Mouse (Mus musculus) heart, embryonic 10.5 days (tissue): ENCODE data around the gene Ctsf. TPM values are rescaled to one million over a fixed set of nuclear protein-coding genes. Genes with fewer than 3 reads are reported as not detected.
"Not testable (repeated sequence)": the region's sequence is repeated elsewhere in the genome, so short reads cannot be mapped to it uniquely, and the experiment has no call there.

ENCODE experiments used
- DNase-seq: peaks from one replicate; pipeline ENCODE4 v3.0.0-alpha.2; 2017; ENCODE audit warnings: low spot score
- H3K27ac ChIP-seq: fragments of 300-500 bp; sonication (generic); 2 replicates; pipeline ENCODE4 v1.5.1; 2016; ENCODE audit warnings: mild to moderate bottlenecking
- H3K27me3 ChIP-seq: fragments of 300-500 bp; sonication (generic); 2 replicates; pipeline ENCODE4 v1.6.1; 2016; ENCODE audit warnings: mild to moderate bottlenecking; ENCODE audit not compliant: poor library complexity, insufficient read depth, severe bottlenecking
- H3K36me3 ChIP-seq: fragments of 300-500 bp; sonication (generic); 2 replicates; pipeline ENCODE4 v1.6.1; 2016; ENCODE audit warnings: mild to moderate bottlenecking, moderate library complexity
- H3K4me1 ChIP-seq: fragments of 300-500 bp; sonication (generic); 2 replicates; pipeline ENCODE4 v1.6.1; 2016; ENCODE audit warnings: mild to moderate bottlenecking
- H3K4me3 ChIP-seq: fragments of 300-500 bp; sonication (generic); 2 replicates; pipeline ENCODE4 v1.5.1; 2016; ENCODE audit warnings: mild to moderate bottlenecking, moderate library complexity
- H3K9me3 ChIP-seq: fragments of 300-500 bp; sonication (generic); 2 replicates; pipeline ENCODE4 v1.6.1; 2016; ENCODE audit warnings: mild to moderate bottlenecking, moderate library complexity
- WGBS: fragments of 180-500 bp; shearing (Covaris S2); methylation state at CpG from one replicate; pipeline ENCODE4 v1.1.7; 2016; 5-methylcytosine and 5-hydroxymethylcytosine counted together
- polyA plus RNA-seq: library from polyadenylated mRNA; unstranded; fragments of >200 nt; fragmentation: Nextera tagmentation; extraction: Ambion mirVana; gene quantifications from 2 replicates; pipeline ENCODE4 v1.2.1, GENCODE M21; 2016

Ctsf gene
- polyA plus RNA-seq = 30.3 and 32.2 TPM in 2 replicates

DNA sequence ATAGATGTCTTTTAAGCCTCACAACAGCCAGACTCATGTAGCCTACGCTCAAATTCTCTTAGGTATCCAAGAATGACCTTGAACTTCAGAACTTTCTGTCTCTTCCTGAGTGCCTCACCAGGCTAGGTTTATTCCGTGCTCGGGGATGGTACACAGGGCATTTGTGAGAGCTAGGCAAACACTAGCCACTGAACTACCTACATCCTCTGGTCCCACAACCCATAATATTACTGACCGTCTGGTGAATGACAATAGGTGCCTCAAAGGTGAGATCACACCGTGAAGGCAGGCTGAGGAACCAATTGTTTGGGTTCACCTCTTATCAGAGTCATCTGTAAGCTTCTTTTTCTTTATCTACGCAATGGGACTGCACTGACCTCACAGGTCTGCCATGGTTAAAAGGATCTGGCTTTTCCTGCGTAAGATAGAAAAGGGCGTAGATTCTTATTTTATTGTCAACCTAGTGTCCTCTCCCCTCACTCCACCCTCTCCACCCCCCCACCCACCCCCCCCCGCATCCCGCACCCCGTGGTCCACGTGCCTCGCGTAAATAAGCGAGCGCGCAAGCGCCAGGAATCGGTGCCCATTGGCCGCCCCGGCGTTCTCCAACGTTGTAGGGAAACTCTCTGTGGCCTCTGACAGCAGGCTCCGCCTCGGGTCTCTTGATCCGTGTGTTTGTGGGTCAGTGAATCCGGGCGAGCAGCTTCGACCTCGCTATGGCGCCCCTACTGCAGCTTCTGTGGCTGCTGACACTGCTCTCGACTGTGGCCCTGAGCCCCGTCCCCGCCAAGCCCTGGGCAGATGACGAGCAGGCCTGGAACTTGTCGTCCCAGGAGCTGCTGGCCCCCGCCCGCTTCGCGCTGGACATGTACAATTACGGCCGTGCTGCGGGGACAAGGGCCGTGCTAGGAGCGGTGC is at the start of gene Ctsf:
Gene Ctsf, plus strand, starts transcription at position 579 of the 918 bp plus-strand sequence.
- peaks cover 32% of the 10 kb centered on the region for H3K27me3 ChIP-seq
- DNase-seq = peak; percentile 90
- peak within 1 kb of the TSS; percentile 71 for H3K4me3 ChIP-seq
- peaks cover 16% of the 10 kb centered on the region for H3K4me1 ChIP-seq
- H3K9me3 ChIP-seq = no peaks in the 10 kb centered on the region
- 3% methylated on average over 45 of the region's 45 CpGs for WGBS
- H3K27ac ChIP-seq = peak within 1 kb of the TSS; percentile 82
- no peaks in the 10 kb centered on the region for H3K36me3 ChIP-seq

- Histone ChIP-seq H3K27ac (peak overlapping the region; percentile 97), H3K4me3 (peak overlapping the region; percentile 92), H3K4me1 (peaks cover 10% of the 10 kb centered on the region), H3K36me3 (no peaks in the 10 kb centered on the region), H3K27me3 (no peaks in the 10 kb centered on the region), H3K9me3 (no peaks in the 10 kb centered on the region)
- under 1% methylated on average over 14 of the region's 14 CpGs for WGBS
- DNase-seq = no peak
Observed at GRCm38 (mm10) chr19:4810309-4810708, 44.6 kb upstream of the Ctsf start.

DNA sequence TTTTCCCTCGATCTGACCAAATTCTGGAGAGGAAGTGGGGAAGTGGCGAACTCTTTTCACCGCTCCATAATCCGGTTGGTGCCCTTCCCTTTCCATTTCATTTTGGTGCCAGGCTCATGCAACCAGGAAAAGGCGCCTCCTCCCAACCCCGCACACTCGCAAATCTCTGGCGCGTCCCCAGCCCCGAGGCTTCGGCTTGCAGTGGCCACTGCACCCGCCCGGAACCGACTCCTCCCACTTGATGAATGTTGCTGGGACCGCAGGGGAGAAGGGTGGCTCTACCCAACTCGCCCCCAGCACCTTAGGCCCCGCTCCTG is 44.2 kb upstream of the Ctsf start:
- H3K9me3 ChIP-seq = no peaks in the 10 kb centered on the region
- no peak for DNase-seq
- H3K4me3 ChIP-seq = peak overlapping the region; percentile 92
- peak overlapping the region; percentile 97 for H3K27ac ChIP-seq
- no peaks in the 10 kb centered on the region for H3K27me3 ChIP-seq
- H3K4me1 ChIP-seq = peaks cover 10% of the 10 kb centered on the region
- H3K36me3 ChIP-seq = no peaks in the 10 kb centered on the region
- WGBS = 0% methylated on average over 17 of the region's 17 CpGs

GRCm38 (mm10) chr19:4811063-4811908 is 43.6 kb upstream of the Ctsf start, which contains the start of the genes Gm21992 and Rbm14:
Gm21992 (minus strand) TSS chr19:4811612.
Rbm14 (minus strand) TSS chr19:4811634.
- H3K27me3 ChIP-seq = no peaks in the 10 kb centered on the region
- WGBS = under 1% methylated on average over 83 of the region's 83 CpGs

DNA sequence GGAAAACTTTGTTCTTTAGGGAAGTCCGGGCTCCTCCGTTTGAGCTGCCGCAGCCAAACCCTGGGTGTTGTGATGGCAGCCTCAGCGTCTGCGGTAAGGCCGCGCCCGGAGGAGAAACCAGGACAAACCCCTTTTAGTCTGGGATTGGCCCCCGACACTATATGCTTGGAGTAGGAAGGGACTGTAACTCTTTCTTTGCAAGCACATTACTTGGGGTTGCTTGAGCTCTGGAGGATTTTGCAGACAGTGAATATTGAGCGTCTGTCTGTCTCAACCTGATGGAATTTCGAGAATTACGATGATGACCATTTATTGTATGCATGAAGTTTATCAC is 43.1 kb upstream of the Ctsf start:
- DNase-seq = no peak
- H3K27ac ChIP-seq = peak overlapping the region; percentile 97
- no peaks in the 10 kb centered on the region for H3K27me3 ChIP-seq
- H3K9me3 ChIP-seq = no peaks in the 10 kb centered on the region
- no peaks in the 10 kb centered on the region for H3K36me3 ChIP-seq
- peak overlapping the region; percentile 92 for H3K4me3 ChIP-seq
- H3K4me1 ChIP-seq = peaks cover 10% of the 10 kb centered on the region
- 5% methylated on average over 12 of the region's 12 CpGs for WGBS

More at GRCm38 (mm10) chr19:4811063-4811908, 43.6 kb upstream of the Ctsf start, which contains the start of the genes Gm21992 and Rbm14:
- Histone ChIP-seq H3K36me3 (no peaks in the 10 kb centered on the region), H3K27ac (peak within 1 kb of the TSS; percentile 97), H3K9me3 (no peaks in the 10 kb centered on the region), H3K4me3 (peak within 1 kb of the TSS; percentile 92), H3K4me1 (peaks cover 10% of the 10 kb centered on the region)
- peak; percentile 100 for DNase-seq

- WGBS = 73% methylated on average over 8 of the region's 8 CpGs
- not testable (repeated sequence) for H3K9me3 ChIP-seq, DNase-seq
Observed at GRCm38 (mm10) chr19:4812334-4812949, 42.5 kb upstream of the Ctsf start.

DNA sequence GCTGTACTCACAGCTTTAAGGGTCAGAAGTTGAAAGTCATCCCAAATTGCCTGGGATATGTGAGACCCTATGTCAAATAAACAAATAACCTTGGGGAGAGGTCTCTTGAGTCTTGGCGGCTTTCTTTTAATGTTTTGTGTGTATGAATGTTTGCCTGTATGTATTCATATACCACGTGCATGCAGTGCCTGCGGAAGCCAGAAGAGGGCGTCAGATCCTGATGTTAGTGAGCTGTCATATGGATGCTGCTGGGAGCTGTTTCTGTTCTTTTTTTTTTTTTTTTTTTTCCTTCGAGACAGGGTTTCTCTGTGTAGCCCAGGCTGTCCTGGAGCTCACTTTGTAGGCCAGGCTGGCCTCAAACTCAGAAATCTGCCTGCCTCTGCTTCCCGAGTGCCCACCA is 41.9 kb upstream of the Ctsf start:
- no peak for DNase-seq
- H3K4me3 ChIP-seq = no peak overlapping the region
- no peak overlapping the region for H3K27ac ChIP-seq
- H3K27me3 ChIP-seq = no peaks in the 10 kb centered on the region
- no peaks in the 10 kb centered on the region for H3K36me3 ChIP-seq
- H3K9me3 ChIP-seq = no peaks in the 10 kb centered on the region
- peaks cover 10% of the 10 kb centered on the region for H3K4me1 ChIP-seq
- 69% methylated on average over 6 of the region's 6 CpGs for WGBS

More at GRCm38 (mm10) chr19:4812334-4812949, 42.5 kb upstream of the Ctsf start:
- H3K4me3 ChIP-seq = peak overlapping the region; percentile 92
- H3K27ac ChIP-seq = peak overlapping the region; percentile 97; the same call in 1 of the 2 replicates
- H3K36me3 ChIP-seq, H3K27me3 ChIP-seq: not testable (repeated sequence)
- peaks cover 10% of the 10 kb centered on the region for H3K4me1 ChIP-seq

DNA sequence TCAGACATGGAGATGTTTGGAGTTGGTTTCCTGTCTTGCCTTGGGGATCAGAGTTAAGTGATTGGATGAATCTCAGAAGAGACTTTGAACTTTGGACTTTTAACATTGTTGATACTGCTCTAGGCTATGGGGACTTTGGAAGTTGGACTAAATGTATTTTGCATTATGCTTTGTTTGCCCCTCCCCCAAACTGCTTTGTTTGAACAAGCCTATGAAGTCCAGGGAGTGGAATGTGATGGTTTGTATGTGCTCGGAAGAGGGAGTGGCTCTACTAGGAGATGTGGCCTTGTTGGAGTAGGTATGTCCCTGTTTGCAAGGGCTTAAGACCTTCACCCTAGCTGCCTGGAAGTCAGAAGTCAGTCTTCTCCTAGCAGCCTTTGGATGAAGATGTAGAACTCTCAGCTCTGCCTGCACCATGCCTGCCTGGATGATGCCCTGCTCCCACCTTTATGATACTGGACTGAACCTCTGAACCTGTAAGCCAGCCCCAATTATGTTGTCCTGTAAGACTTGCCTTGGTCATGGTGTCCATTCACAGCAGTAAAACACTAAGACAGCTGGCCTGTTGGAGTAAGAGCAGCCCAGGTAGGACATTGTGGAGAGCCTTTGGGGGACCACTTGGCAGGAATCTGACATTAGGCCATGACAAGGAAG is 37.6 kb upstream of the Ctsf start:
- H3K9me3 ChIP-seq = no peaks in the 10 kb centered on the region
- DNase-seq = peak; percentile 64
- WGBS = 52% methylated on average over 1 of the region's 1 CpGs
- no peaks in the 10 kb centered on the region for H3K36me3 ChIP-seq
- no peak overlapping the region for H3K4me3 ChIP-seq
- H3K4me1 ChIP-seq = no peaks in the 10 kb centered on the region
- H3K27me3 ChIP-seq = no peaks in the 10 kb centered on the region
- no peak overlapping the region for H3K27ac ChIP-seq

GRCm38 (mm10) chr19:4820678-4821303 is 34.1 kb upstream of the Ctsf start:
- peak; percentile 53 for DNase-seq
- Histone ChIP-seq H3K4me1 (no peaks in the 10 kb centered on the region), H3K36me3 (peaks cover 14% of the 10 kb centered on the region), H3K27me3 (no peaks in the 10 kb centered on the region), H3K9me3 (no peaks in the 10 kb centered on the region), H3K4me3 (no peak overlapping the region), H3K27ac (no peak overlapping the region)
- 83% methylated on average over 5 of the region's 5 CpGs for WGBS

DNA sequence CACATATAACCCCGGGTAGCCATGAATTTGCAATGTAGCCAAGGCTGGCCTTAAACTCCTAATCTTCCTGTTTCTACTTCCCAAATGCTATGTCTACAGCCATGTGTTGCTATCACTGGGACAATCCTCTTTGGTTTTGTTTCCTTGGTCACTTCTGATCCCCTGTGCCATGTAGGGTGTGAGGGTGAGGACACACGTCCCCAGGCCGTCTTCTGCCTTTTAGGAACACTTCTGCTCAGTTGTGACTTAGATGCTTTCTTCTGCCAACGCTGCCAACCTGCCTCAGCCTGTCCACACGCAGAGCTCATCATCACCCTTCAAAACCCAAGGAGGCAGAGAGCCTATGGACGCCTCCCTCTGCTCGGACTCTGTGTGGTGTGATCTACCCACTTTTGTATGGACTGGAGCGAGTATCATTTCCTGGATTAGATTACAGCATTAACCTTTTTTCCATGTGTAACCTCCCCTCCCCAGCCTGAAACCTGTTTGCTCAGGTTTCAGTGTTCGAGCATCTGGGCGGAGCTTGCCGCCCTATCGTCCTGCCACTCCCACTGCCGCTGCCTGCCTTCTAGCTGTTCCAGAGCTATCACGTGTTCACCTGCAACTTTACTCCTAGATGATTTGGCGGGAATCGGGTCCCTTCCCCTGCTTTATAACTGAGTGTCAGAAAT is 26.4 kb upstream of the Ctsf start:
- Histone ChIP-seq H3K4me3 (no peak overlapping the region), H3K27ac (no peak overlapping the region), H3K9me3 (no peaks in the 10 kb centered on the region), H3K27me3 (no peaks in the 10 kb centered on the region), H3K4me1 (no peaks in the 10 kb centered on the region; the same call in 1 of the 2 replicates), H3K36me3 (peaks cover 40% of the 10 kb centered on the region)
- WGBS = 51% methylated on average over 16 of the region's 16 CpGs
- DNase-seq = no peak

DNA sequence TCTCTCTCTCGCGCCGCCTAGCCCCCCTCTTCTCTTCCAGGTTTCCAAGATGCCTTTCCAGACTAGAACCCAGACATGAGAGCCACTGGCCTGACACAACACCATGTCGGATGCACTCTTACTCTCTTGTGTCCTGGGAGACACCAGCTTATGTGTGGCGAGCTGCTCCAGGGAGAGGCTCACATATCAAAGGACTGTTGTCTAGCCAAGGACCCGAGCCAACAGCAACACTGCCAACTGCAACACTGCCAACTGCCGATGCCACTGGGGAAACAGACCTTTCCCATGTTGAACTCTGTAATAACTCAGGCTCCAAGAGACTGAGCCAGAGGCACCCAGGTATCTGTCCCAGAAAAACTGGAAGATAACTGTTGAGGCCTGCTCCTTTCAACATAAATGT is 25.8 kb upstream of the Ctsf start:
- no peaks in the 10 kb centered on the region for H3K9me3 ChIP-seq
- H3K4me3 ChIP-seq = no peak overlapping the region
- 64% methylated on average over 7 of the region's 7 CpGs for WGBS
- DNase-seq = no peak
- peaks cover 43% of the 10 kb centered on the region for H3K36me3 ChIP-seq
- H3K27me3 ChIP-seq = no peaks in the 10 kb centered on the region
- H3K4me1 ChIP-seq = no peaks in the 10 kb centered on the region; the same call in 1 of the 2 replicates
- H3K27ac ChIP-seq = no peak overlapping the region
